Mouse (Mus musculus): Measurements from ENCODE around the gene Mre11a. TPM values are rescaled to one million over a fixed set of nuclear protein-coding genes. Genes with fewer than 3 reads are reported as not detected.
A peak's percentile ranks its signal among the peaks of the same experiment; 100 is the strongest.

The Mre11a gene
- polyA plus RNA-seq, 1 experiment from 2014 or later: 12.5 TPM

DNA sequence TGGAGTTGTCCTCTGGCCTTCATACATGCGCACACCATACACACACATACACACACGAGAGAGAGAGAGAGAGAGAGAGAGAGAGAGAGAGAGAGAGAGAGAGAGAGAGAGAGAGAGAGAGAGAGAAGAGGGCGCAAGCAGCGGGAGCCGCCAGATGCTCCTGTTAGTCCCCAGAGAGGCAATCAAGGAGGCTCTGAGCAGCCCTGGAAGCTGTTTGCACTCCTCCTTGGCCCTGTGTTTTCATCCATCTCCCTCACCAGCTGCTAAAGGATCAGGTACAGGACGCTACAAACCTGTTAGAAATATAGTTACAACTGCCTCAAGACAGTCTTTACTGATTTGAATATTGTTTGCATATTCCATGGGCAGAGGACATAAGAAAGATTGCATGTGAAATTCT lies 14.6 kb upstream of the Mre11a start:
- H3K4me3 ChIP-seq: no peak overlapping the region
- no peak overlapping the region for H3K9ac ChIP-seq
- peaks cover 7% of the 10 kb centered on the region for H3K4me1 ChIP-seq (replicated peaks)
- H3K4me2 ChIP-seq: no peak overlapping the region
- H3K9me3 ChIP-seq: no peaks in the 10 kb centered on the region
- ATAC-seq (ENCODE audit: low FRiP score, low read depth): no peak
- no peaks in the 10 kb centered on the region for H3K36me3 ChIP-seq
- WGBS: 36% methylated on average over 5 of the region's 6 CpGs
- H3K27me3 ChIP-seq: no peaks in the 10 kb centered on the region
- no peak overlapping the region for H3K27ac ChIP-seq (replicated peaks)

GRCm38 (mm10) chr9:14770803-14771471 lies 13.5 kb upstream of the Mre11a start, which contains the start of gene 1700012B09Rik:
1700012B09Rik (minus strand) TSS chr9:14771030.
- ATAC-seq (ENCODE audit: low FRiP score, low read depth): peak; percentile 73
- no peaks in the 10 kb centered on the region for H3K9me3 ChIP-seq
- peaks cover 7% of the 10 kb centered on the region for H3K4me1 ChIP-seq (replicated peaks)
- H3K27me3 ChIP-seq: no peaks in the 10 kb centered on the region
- 16% methylated on average over 23 of the region's 23 CpGs for WGBS
- no peak within 1 kb of the TSS for H3K9ac ChIP-seq
- H3K27ac ChIP-seq (replicated peaks): no peak within 1 kb of the TSS
- H3K4me3 ChIP-seq: no peak within 1 kb of the TSS
- peak within 1 kb of the TSS; percentile 42 for H3K4me2 ChIP-seq
- H3K36me3 ChIP-seq: no peaks in the 10 kb centered on the region

GRCm38 (mm10) chr9:14772074-14772473 lies 12.4 kb upstream of the Mre11a start:
- no peak overlapping the region for H3K4me3 ChIP-seq
- H3K4me1 ChIP-seq (replicated peaks): peaks cover 7% of the 10 kb centered on the region
- no peaks in the 10 kb centered on the region for H3K9me3 ChIP-seq
- H3K9ac ChIP-seq: no peak overlapping the region
- H3K36me3 ChIP-seq: no peaks in the 10 kb centered on the region
- WGBS: 84% methylated on average over 2 of the region's 2 CpGs
- no peak overlapping the region for H3K4me2 ChIP-seq
- H3K27me3 ChIP-seq: no peaks in the 10 kb centered on the region
- no peak for ATAC-seq (ENCODE audit: low FRiP score, low read depth)
- no peak overlapping the region for H3K27ac ChIP-seq (replicated peaks)

DNA sequence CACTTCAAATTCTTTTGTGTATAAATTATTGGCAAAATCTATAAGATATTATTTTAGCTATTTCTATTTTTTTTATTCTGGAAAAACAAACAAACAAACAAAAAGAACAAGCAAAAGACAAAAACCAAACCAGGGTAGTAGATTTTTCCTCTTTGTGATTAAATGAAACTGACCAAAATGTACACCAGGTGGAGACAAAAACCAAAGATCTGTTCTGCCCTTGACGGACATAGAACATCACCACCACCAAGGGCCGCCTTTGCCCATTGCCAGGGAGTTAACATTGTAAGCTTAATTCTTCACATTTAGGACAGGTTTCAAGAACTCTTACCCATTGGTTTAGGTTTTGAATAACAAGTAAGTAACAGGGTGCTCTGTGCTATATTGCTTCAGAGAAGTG lies 10.6 kb upstream of the Mre11a start:
- peaks cover 7% of the 10 kb centered on the region for H3K4me1 ChIP-seq (replicated peaks)
- 51% methylated on average over 2 of the region's 2 CpGs for WGBS
- no peaks in the 10 kb centered on the region for H3K36me3 ChIP-seq
- no peak overlapping the region for H3K4me2 ChIP-seq
- no peak overlapping the region for H3K9ac ChIP-seq
- no peak overlapping the region for H3K27ac ChIP-seq (replicated peaks)
- no peak overlapping the region for H3K4me3 ChIP-seq
- no peak for ATAC-seq (ENCODE audit: low FRiP score, low read depth)
- no peaks in the 10 kb centered on the region for H3K9me3 ChIP-seq
- no peaks in the 10 kb centered on the region for H3K27me3 ChIP-seq

DNA sequence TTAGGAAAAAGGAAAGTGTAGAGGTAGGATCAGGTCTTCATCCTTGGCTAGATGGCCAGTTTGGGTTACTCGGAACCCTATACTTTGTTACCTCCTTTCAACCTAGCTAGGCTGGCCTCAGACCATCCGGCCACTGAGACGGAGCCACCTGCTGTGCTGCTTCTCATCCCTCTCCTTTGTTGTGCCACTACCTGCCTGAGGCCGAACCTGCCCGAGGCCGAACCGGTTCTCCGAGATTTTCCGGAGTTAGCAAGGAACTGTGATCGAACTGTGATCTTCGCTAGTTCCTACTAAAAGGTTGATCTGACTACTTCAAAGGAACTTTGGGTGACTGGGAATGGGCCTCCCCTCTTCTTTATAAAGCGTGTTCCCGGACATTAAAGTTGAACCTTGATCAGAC lies 6.1 kb upstream of the Mre11a start:
- no peak overlapping the region for H3K27ac ChIP-seq (replicated peaks)
- H3K4me2 ChIP-seq: no peak overlapping the region
- H3K27me3 ChIP-seq: no peaks in the 10 kb centered on the region
- H3K4me3 ChIP-seq: no peak overlapping the region
- 39% methylated on average over 13 of the region's 13 CpGs for WGBS
- no peaks in the 10 kb centered on the region for H3K9me3 ChIP-seq
- H3K36me3 ChIP-seq: peaks cover 20% of the 10 kb centered on the region
- no peak overlapping the region for H3K9ac ChIP-seq
- no peak for ATAC-seq (ENCODE audit: low FRiP score, low read depth)
- no peaks in the 10 kb centered on the region for H3K4me1 ChIP-seq (replicated peaks)

- H3K9ac ChIP-seq: no peak overlapping the region
- ATAC-seq (ENCODE audit: low FRiP score, low read depth): no peak
Measured at GRCm38 (mm10) chr9:14787356-14787755, 2.9 kb downstream of the Mre11a start.

DNA sequence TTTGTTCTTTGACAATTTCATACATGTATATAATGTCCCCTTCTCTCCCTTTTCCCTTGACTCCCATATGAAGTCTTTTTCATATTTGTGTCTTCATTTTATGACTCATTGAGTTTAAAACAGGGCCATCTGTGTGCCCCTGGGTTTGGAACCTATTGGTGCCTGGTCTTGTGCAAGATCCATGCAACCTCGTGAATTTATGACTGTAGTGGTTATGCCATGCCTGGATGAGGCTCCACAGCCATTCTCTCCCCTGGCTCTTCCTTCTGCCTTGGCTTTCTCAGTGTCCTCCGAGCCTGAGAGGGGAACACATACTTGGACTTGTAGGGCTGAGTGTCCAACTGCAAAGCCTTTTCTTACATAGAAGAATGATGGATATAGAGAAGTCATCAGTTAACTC lies 21.3 kb downstream of the Mre11a start:
- WGBS: 94% methylated on average over 2 of the region's 2 CpGs
- Histone ChIP-seq H3K36me3 (peaks cover 25% of the 10 kb centered on the region), H3K4me1 (replicated peaks) (no peaks in the 10 kb centered on the region), H3K27ac (replicated peaks) (no peak overlapping the region), H3K4me2 (no peak overlapping the region), H3K9me3 (no peaks in the 10 kb centered on the region), H3K27me3 (no peaks in the 10 kb centered on the region), H3K9ac (no peak overlapping the region), H3K4me3 (no peak overlapping the region)
- ATAC-seq (ENCODE audit: low FRiP score, low read depth): no peak

More at GRCm38 (mm10) chr9:14787356-14787755, 2.9 kb downstream of the Mre11a start:
- Histone ChIP-seq H3K4me3 (no peak overlapping the region), H3K27ac (replicated peaks) (no peak overlapping the region), H3K4me2 (no peak overlapping the region), H3K9me3 (no peaks in the 10 kb centered on the region), H3K4me1 (replicated peaks) (peaks cover 11% of the 10 kb centered on the region), H3K36me3 (peaks cover 42% of the 10 kb centered on the region), H3K27me3 (no peaks in the 10 kb centered on the region)
- WGBS: 93% methylated on average over 6 of the region's 6 CpGs

DNA sequence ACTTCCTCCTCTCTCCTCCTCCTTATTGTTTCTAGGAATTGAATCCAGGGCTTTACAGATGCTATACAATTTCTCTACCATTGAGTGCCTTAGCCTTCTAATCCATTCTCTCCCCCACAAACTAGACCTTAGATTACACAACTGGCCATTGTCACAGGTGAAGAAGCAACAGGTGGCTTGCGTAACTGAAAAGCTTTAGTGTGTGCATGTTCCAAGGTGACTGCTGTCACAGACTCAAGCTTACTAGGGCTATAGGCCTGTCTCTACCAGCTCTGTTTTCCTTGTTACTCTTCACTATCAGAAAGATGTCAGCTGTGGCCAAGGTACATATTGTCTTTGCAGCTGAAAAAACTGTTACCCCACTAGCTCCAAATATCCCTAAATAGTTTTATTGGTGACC lies 22.3 kb downstream of the Mre11a start:
- H3K9me3 ChIP-seq: no peaks in the 10 kb centered on the region
- no peak overlapping the region for H3K9ac ChIP-seq
- H3K27ac ChIP-seq (replicated peaks): no peak overlapping the region
- H3K27me3 ChIP-seq: no peaks in the 10 kb centered on the region
- peaks cover 30% of the 10 kb centered on the region for H3K36me3 ChIP-seq
- ATAC-seq (ENCODE audit: low FRiP score, low read depth): no peak
- no peak overlapping the region for H3K4me2 ChIP-seq
- 97% methylated on average over 1 of the region's 1 CpGs for WGBS
- H3K4me3 ChIP-seq: no peak overlapping the region
- H3K4me1 ChIP-seq (replicated peaks): no peaks in the 10 kb centered on the region

DNA sequence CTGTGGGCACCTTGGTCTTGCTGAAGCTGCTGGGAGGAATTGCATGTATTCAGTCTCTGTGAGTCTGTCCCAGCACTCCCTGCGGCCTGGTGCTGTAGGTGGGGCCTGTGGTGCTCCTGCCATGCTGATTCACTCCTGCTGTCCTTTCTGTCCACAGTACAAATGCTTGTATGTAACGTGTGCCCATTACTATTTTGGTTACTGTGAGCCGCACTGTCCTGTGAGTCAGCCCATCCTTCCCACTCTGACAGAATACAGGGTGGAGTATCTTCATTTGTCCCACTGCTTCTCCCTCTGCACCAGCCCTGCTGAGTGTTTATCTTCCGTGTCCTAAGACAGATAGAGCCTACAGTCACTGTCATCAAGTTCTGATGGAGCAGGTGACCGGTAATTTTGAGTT lies 25.7 kb downstream of the Mre11a start:
- H3K27ac ChIP-seq (replicated peaks): no peak overlapping the region
- whole genome bisulfite sequencing: 96% methylated on average over 5 of the region's 5 CpGs
- no peaks in the 10 kb centered on the region for H3K9me3 ChIP-seq
- ATAC-seq (ENCODE audit: low FRiP score, low read depth): no peak
- no peak overlapping the region for H3K4me3 ChIP-seq
- H3K36me3 ChIP-seq: peaks cover 26% of the 10 kb centered on the region
- H3K4me2 ChIP-seq: no peak overlapping the region
- no peak overlapping the region for H3K9ac ChIP-seq
- no peaks in the 10 kb centered on the region for H3K4me1 ChIP-seq (replicated peaks)
- H3K27me3 ChIP-seq: no peaks in the 10 kb centered on the region

- H3K27ac ChIP-seq (replicated peaks): no peak overlapping the region
- no peak overlapping the region for H3K9ac ChIP-seq
- H3K36me3 ChIP-seq: peaks cover 36% of the 10 kb centered on the region
- H3K4me1 ChIP-seq (replicated peaks): no peaks in the 10 kb centered on the region
- H3K4me2 ChIP-seq: no peak overlapping the region
- no peak for ATAC-seq (ENCODE audit: low FRiP score, low read depth)
- H3K9me3 ChIP-seq: no peaks in the 10 kb centered on the region
- H3K4me3 ChIP-seq: no peak overlapping the region
- H3K27me3 ChIP-seq: no peaks in the 10 kb centered on the region
Measured at GRCm38 (mm10) chr9:14821396-14821795, 36.9 kb downstream of the Mre11a start.

DNA sequence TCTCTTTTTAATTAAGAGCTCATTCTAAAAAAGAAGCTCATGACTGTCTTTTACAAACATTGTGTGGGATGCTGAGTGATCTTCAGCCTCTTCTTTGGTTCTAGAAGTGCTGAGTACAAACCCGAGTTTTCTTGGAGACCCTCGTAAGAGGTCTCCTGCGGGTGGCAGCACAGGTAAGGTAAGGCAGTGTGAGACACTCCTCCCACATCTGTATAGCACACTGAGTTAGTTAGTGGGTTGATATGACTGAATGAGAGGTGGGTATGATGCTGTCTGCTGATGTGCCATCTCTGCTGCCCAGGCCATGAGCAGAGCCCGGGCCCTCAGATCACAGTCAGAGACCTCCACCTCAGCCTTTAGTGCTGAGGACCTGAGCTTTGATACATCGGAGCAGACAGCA lies 40.4 kb downstream of the Mre11a start:
- ATAC-seq (ENCODE audit: low FRiP score, low read depth): peak; percentile 66; the same call in 1 of the 2 replicates
- H3K27ac ChIP-seq (replicated peaks): no peak overlapping the region
- WGBS: 89% methylated on average over 5 of the region's 5 CpGs

DNA sequence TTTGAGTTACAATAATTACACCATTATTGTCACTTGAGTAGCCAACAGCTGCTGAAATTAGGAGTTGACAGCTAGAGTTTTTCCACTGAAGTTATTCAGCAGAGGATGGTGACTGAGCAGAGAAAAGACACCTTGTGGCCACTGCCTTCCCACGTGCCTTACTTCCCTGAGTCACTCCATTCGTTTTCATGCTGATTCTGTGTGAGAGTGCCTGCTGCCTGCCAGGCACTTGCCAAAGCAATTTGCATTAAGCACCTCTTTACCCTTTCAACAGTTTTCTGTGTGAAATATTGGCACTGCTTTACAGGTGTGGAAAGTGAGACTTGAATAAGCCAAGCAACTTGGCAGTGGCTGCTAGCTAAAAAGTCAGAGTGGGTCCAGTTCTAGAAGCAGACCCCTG lies 43.4 kb downstream of the Mre11a start:
- Histone ChIP-seq H3K9ac (no peak overlapping the region), H3K4me1 (replicated peaks) (no peaks in the 10 kb centered on the region), H3K4me2 (no peak overlapping the region), H3K4me3 (no peak overlapping the region), H3K9me3 (no peaks in the 10 kb centered on the region), H3K27ac (replicated peaks) (no peak overlapping the region), H3K36me3 (peaks cover 30% of the 10 kb centered on the region), H3K27me3 (no peaks in the 10 kb centered on the region)
- 67% methylated on average over 2 of the region's 2 CpGs for WGBS
- no peak for ATAC-seq (ENCODE audit: low FRiP score, low read depth)

More for the DNA sequence above, 40.4 kb downstream of the Mre11a start:
- no peaks in the 10 kb centered on the region for H3K27me3 ChIP-seq
- no peak overlapping the region for H3K9ac ChIP-seq
- H3K4me3 ChIP-seq: no peak overlapping the region
- no peaks in the 10 kb centered on the region for H3K9me3 ChIP-seq
- peaks cover 22% of the 10 kb centered on the region for H3K36me3 ChIP-seq
- no peaks in the 10 kb centered on the region for H3K4me1 ChIP-seq (replicated peaks)
- H3K4me2 ChIP-seq: no peak overlapping the region

- H3K27ac ChIP-seq (replicated peaks): no peak overlapping the region
- ATAC-seq (ENCODE audit: low FRiP score, low read depth): no peak
Measured at GRCm38 (mm10) chr9:14832046-14832445, 47.6 kb downstream of the Mre11a start.

More at GRCm38 (mm10) chr9:14832046-14832445, 47.6 kb downstream of the Mre11a start:
- Histone ChIP-seq H3K9ac (no peak overlapping the region), H3K36me3 (peaks cover 27% of the 10 kb centered on the region; the same call in 1 of the 2 replicates), H3K4me2 (no peak overlapping the region), H3K9me3 (no peaks in the 10 kb centered on the region), H3K4me3 (no peak overlapping the region), H3K4me1 (replicated peaks) (no peaks in the 10 kb centered on the region), H3K27me3 (no peaks in the 10 kb centered on the region)
- 88% methylated on average over 5 of the region's 5 CpGs for WGBS
